Mouse (Mus musculus) heart, postnatal 10 days (tissue): ENCODE data around the gene Grin3b. TPM values are rescaled to one million over a fixed set of nuclear protein-coding genes. Genes with fewer than 3 reads are reported as not detected.

Experiments used
- DNase-seq, 2 experiments: peaks; one replicate each; pipeline ENCODE4 v3.0.0; 2021
- intact Hi-C: fragments of 180-260 bp; cut with DNase I; formaldehyde crosslinking; loops from one replicate; pipeline ENCODE4 v1.15.1; 2025
- total RNA-seq, 2 experiments: library from RNA; stranded (reverse); gene quantifications; 2 replicates each; pipeline ENCODE4 v1.2.3; 2021

Grin3b gene
- total RNA-seq, 2 experiments from 2014 or later = not detected

GRCm38 (mm10) chr10:79934794-79935569, 35.5 kb upstream of the Grin3b start:
- intact Hi-C loops = no loop called here
- no peak for DNase-seq

- DNase-seq = no peak
- intact Hi-C loops = no loop called here
These were observed 34.1 kb upstream of the Grin3b start for GRCm38 (mm10) chr10:79936284-79936910.

DNA sequence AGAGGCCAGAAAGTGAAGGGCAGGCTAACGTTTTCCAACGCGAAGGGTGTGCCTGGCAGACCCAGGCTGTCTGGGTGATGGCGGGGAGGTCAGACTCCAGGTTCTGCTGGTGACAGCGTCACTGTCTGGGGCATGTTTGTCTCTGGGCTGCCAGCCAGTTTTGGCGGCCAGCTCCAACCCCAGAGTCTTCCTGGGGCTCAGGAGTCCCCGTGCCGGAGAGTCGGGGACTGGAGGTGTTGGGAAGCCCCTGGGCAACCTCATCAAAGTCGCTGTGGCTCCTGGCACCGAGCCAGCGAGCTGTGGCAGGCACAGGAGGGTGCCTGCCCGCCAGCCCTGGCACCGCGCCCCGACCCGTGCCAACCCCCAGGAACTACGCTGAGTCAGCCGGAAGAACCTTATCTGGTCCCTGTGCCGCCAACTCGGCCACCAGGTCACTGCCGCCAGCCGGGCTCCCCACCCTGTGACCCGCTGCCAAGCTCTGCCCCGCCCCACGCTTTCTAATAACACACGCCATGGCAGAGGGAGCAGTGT, 33.5 kb upstream of the Grin3b start:
- DNase-seq = peak; percentile 90
- intact Hi-C loops = no loop called here

GRCm38 (mm10) chr10:79937775-79938526, 32.6 kb upstream of the Grin3b start:
- no peak for DNase-seq
- intact Hi-C loops = no loop called here

DNA sequence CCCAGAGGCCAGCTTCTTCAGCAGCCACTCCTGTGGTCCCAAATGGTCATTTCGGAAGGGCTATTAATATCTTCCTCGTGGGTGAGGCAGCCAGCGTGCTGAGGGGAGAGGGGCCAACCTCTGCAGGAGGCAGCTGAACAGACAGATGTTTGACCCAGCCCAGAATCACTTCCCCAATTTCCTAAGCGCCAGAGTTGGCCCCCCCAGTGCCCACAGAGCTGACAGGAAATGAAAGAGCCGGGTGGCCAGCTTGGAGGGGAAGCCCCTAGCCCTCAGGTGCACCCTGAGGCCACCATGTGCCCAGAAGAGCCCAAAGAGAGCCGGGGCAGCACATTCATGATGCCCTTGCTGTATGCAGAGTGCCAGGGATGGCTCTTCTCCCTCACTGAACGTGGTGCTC, 29.8 kb upstream of the Grin3b start:
- peak; percentile 41 to 47 for DNase-seq

GRCm38 (mm10) chr10:79942988-79943387, 27.5 kb upstream of the Grin3b start:
- no peak for DNase-seq
- intact Hi-C loops = no loop called here

More for the DNA sequence above, 29.8 kb upstream of the Grin3b start:
- intact Hi-C loops = no loop called here

GRCm38 (mm10) chr10:79943471-79943901, 27.0 kb upstream of the Grin3b start:
- intact Hi-C loops = no loop called here
- no peak for DNase-seq

DNA sequence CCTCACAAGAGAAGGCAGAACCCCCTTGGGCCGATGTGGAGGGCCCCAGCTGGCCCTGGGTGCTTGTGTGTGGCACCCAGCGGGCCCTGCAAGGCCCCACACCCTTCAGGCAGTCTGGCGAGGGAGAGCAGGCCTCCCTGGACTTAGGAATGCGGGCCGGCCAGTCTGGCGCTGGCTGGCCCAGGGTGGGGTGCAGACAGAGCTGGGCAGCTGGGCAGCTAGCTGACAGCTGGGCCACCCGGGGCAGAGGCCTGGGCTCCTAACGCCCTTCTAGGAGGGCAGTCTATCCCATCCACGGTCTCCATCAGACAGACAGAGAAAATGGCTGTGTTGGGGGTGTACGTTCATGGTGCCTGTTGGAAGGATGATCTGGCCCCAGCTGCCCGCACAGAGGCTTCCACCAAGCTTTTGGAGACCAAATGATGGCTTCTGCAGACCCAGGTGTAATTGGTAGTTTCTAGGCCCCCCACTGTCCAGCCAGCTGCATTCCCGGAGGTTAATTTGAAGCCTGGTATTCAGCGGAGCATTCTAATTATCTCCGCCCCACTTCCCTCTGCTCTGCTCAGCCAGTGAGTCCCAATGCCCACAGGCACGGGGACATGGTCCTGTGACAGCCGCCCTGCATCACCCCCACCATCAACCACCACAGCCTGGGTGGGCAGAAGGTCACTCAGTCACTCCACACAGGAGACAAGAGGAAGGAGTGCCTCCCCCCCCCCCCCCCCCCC, 24.8 kb upstream of the Grin3b start:
- DNase-seq = no peak
- intact Hi-C loops = no loop called here

DNA sequence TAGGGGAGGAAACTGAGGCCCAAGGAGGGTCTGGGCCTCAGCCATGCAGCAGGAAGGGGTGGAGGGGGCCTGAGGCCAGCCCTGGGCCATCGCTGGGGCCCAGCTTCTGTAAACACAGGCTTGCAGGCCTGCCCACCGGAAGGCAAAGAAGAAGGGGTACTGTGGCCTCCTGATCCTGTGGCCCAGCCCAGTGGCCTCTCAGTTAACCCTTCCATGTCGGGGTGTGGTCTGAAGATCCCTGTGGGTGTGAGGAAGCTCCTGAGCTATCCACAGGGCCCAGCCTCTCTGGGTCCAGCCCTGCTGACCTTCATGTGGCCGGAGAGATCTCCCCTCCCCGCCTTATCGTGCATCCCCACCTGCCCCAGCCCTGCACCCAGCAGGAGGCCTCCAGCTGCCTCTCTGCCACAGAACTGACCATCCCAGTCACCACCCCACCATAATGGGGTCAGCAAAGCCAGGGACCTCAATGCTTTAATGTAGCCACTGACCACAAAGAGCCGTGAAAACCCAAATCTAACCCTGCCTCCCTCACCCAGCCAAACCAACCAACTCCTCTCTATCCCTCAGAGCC, 23.7 kb upstream of the Grin3b start:
- intact Hi-C loops = no loop called here

DNA sequence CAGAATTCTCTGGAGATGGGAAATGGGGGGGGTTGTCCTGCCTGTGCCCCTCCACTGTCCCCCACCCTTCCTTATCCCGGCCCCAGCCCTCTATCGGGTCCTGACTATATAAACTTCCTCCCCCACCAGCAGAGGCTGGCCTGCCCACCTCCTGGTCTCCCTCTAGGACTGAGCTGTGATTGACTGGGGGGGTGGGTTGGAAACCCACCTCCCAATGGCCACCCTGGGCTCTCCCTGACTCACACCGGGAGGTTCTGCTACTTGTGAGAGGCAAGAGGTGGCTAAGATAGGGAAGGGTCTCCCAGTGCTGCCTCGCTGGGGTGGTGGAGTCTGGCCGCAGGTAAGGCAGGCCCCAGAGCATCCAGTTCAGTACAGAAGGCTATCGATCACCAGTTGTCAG, 23.0 kb upstream of the Grin3b start:
- DNase-seq = no peak
- intact Hi-C loops = no loop called here

More for the DNA sequence above, 23.7 kb upstream of the Grin3b start:
- DNase-seq = no peak

DNA sequence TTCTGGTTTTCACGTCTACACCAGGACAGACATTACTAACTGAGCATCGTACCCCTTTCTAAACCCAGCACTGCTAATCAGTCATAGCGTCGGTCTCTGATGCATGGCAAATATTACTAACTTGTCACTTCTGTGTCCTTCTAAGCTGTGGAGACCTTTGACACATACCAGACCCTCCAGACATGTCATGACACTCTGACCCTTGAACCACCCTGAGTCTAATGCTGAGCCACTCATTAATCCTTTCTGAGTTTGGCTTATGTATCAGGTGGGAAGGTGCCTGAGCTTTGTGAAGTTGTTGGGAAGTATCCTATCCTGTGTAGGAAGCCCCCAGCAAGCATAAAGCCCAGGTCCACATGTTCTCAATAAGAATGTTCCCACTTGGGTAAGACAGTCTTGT, 20.6 kb upstream of the Grin3b start:
- no peak for DNase-seq
- intact Hi-C loops = no loop called here

GRCm38 (mm10) chr10:79950661-79951060, 19.9 kb upstream of the Grin3b start:
- no peak for DNase-seq
- intact Hi-C loops = no loop called here

- DNase-seq = no peak
- intact Hi-C loops = no loop called here
These were observed 16.6 kb upstream of the Grin3b start for GRCm38 (mm10) chr10:79953946-79954345.

GRCm38 (mm10) chr10:79955691-79956090, 14.8 kb upstream of the Grin3b start:
- intact Hi-C loops = no loop called here
- DNase-seq = no peak

GRCm38 (mm10) chr10:79956643-79957154, 13.8 kb upstream of the Grin3b start:
- intact Hi-C loops = no loop called here

GRCm38 (mm10) chr10:79958140-79958816, 12.2 kb upstream of the Grin3b start:
- intact Hi-C loops = loop anchor here (1.0 to 2.0 kb wide), 3 partner anchors 33 to 123 kb away; no protein-coding TSS in a partner anchor
- peak; percentile 85 to 92 for DNase-seq

More at GRCm38 (mm10) chr10:79956643-79957154, 13.8 kb upstream of the Grin3b start:
- DNase-seq = no peak

DNA sequence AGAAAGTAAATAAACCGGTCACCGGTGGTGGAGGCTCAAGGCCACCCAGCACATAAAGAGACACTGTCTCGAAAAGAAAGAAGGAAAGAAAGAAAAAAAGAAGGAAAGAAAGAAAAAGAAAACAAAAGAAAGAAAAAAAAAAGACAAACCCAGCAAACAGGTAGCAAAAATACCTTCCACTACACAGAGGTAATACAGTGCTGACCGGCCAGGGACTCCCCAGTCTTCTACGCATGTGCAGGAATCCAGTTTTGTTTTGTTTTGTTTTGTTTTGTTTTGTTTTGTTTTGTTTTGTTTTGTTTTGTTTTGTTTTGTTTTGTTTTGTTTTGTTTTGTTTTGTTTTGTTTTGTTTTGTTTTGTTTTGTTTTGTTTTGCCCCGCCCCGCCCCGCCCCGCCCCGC, 11.1 kb upstream of the Grin3b start:
- DNase-seq = peak in 1 of 2 experiments; percentile 49
- intact Hi-C loops = loop anchor here (2.0 kb wide), 1 partner anchor 125 kb away; no protein-coding TSS in a partner anchor

- peak; percentile 100 for DNase-seq
- intact Hi-C loops = loop anchor here (2.0 kb wide), 2 partner anchors 23 to 125 kb away; no protein-coding TSS in a partner anchor
These were observed 10.5 kb upstream of the Grin3b start, which contains the start of gene Wdr18 for GRCm38 (mm10) chr10:79959847-79960601. TSS of gene Wdr18 (plus strand) at chr10:79960152.
